Mouse (Mus musculus) forebrain, postnatal 0 days (tissue): ENCODE data around the gene Pdf. TPM values are rescaled to one million over a fixed set of nuclear protein-coding genes. Genes with fewer than 3 reads are reported as not detected.
"Not testable (repeated sequence)": the region's sequence is repeated elsewhere in the genome, so short reads cannot be mapped to it uniquely, and the experiment has no call there.

ENCODE experiments used
- ATAC-seq: fragments of 200-750 bp; cut with Nextera tagmentation; 2 replicates; pipeline ENCODE4 v1.8.0; 2017; ENCODE audit warnings: mild to moderate bottlenecking, moderate library complexity
- DNase-seq: peaks from one replicate; pipeline ENCODE4 v3.0.0-alpha.2; 2015
- H3K27ac ChIP-seq: fragments of 300-500 bp; sonication (generic); 2 replicates; pipeline ENCODE4 v1.5.1; 2014; ENCODE audit warnings: low read depth, mild to moderate bottlenecking, antibody characterized with exemption, low read length, moderate library complexity, mixed read lengths
- H3K27me3 ChIP-seq: fragments of 300-500 bp; sonication (generic); 2 replicates; pipeline ENCODE4 v1.6.1; 2014; ENCODE audit warnings: mild to moderate bottlenecking, low read length, mixed read lengths; ENCODE audit not compliant: insufficient read depth
- H3K36me3 ChIP-seq: fragments of 300-500 bp; sonication (generic); 2 replicates; pipeline ENCODE4 v1.6.1; 2014; ENCODE audit warnings: mild to moderate bottlenecking, moderate library complexity; ENCODE audit not compliant: insufficient read depth
- H3K4me1 ChIP-seq: fragments of 300-500 bp; sonication (generic); 2 replicates; pipeline ENCODE4 v1.6.1; 2014; ENCODE audit warnings: antibody characterized with exemption; ENCODE audit not compliant: insufficient read depth
- H3K4me2 ChIP-seq: fragments of 300-500 bp; sonication (generic); 2 replicates; pipeline ENCODE4 v1.6.1; 2014; ENCODE audit warnings: low read depth, mild to moderate bottlenecking, moderate library complexity
- H3K4me3 ChIP-seq: fragments of 300-500 bp; sonication (generic); 2 replicates; pipeline ENCODE4 v1.5.1; 2014; ENCODE audit warnings: low read depth, low read length, mixed read lengths
- H3K9ac ChIP-seq: fragments of 300-500 bp; sonication (generic); 2 replicates; pipeline ENCODE4 v1.6.1; 2014; ENCODE audit warnings: mild to moderate bottlenecking
- H3K9me3 ChIP-seq: fragments of 300-500 bp; sonication (generic); 2 replicates; pipeline ENCODE4 v1.6.1; 2016; ENCODE audit warnings: low read length
- CTCF ChIP-seq: sonication (generic); IDR thresholded peaks from 2 replicates; pipeline ENCODE4 v1.5.1; 2016; ENCODE audit warnings: antibody characterized with exemption, control low read depth, low read depth
- WGBS: fragments of 180-500 bp; shearing (Covaris S2); extraction: QIAGEN DNeasy Blood & Tissue Kit; methylation state at CpG from one replicate; pipeline ENCODE4 v1.1.7; 2014; 5-methylcytosine and 5-hydroxymethylcytosine counted together
- microRNA-seq, 2 experiments: library from miRNA; unstranded; fragments of <30 nt; microRNA quantifications; one replicate each; pipeline ENCODE4; 2016
- polyA plus RNA-seq: library from polyadenylated mRNA; unstranded; fragments of >200 nt; fragmentation: Nextera tagmentation; extraction: Ambion mirVana; gene quantifications from 2 replicates; pipeline ENCODE4 v1.2.1, GENCODE M21; 2015
- total RNA-seq: library from RNA; depleted of rRNA; stranded (reverse); fragments of >200 nt; gene quantifications from 2 replicates; pipeline ENCODE4 v1.2.3, GENCODE M21; 2014; rRNA removed

The Pdf gene
- total and polyA plus RNA-seq, 2 experiments from 2014 or later: 32.1 to 34.4 TPM

GRCm38 (mm10) chr8:107014915-107015314 is 33.5 kb downstream of the Pdf start:
- H3K4me1 ChIP-seq: no peaks in the 10 kb centered on the region
- H3K27me3 ChIP-seq: no peaks in the 10 kb centered on the region
- no peak overlapping the region for H3K4me3 ChIP-seq
- no peak overlapping the region for H3K27ac ChIP-seq
- H3K36me3 ChIP-seq: 0 out of 2 replicates have a peak, but pooled peaks cover 4% of the 10 kb centered on the region
- no peak overlapping the region for H3K4me2 ChIP-seq
- DNase-seq (no peak), ATAC-seq (no peak)
- no peak for TF ChIP-seq CTCF
- WGBS: 86% methylated on average over 1 of the region's 1 CpGs
- H3K9ac ChIP-seq: no peak overlapping the region
- H3K9me3 ChIP-seq: no peaks in the 10 kb centered on the region

GRCm38 (mm10) chr8:107012666-107013065 is 35.7 kb downstream of the Pdf start:
- no peak for TF ChIP-seq CTCF
- 95% methylated on average over 2 of the region's 2 CpGs for WGBS
- DNase-seq (no peak), ATAC-seq (no peak)
- Histone ChIP-seq H3K4me2 (no peak overlapping the region), H3K4me3 (no peak overlapping the region), H3K27me3 (no peaks in the 10 kb centered on the region), H3K4me1 (no peaks in the 10 kb centered on the region), H3K27ac (no peak overlapping the region), H3K9me3 (no peaks in the 10 kb centered on the region), H3K36me3 (0 out of 2 replicates have a peak, but pooled peaks cover 4% of the 10 kb centered on the region), H3K9ac (no peak overlapping the region)

- 89% methylated on average over 3 of the region's 3 CpGs for WGBS
- H3K36me3 ChIP-seq: 0 out of 2 replicates have a peak, but pooled peaks cover 4% of the 10 kb centered on the region
- H3K9ac ChIP-seq: no peak overlapping the region
- no peak overlapping the region for H3K4me2 ChIP-seq
- no peak overlapping the region for H3K4me3 ChIP-seq
- no peak overlapping the region for H3K27ac ChIP-seq
- H3K9me3 ChIP-seq: no peaks in the 10 kb centered on the region
- H3K4me1 ChIP-seq: no peaks in the 10 kb centered on the region
- DNase-seq (no peak), ATAC-seq (no peak)
- no peaks in the 10 kb centered on the region for H3K27me3 ChIP-seq
- TF ChIP-seq CTCF: no peak
Measured at GRCm38 (mm10) chr8:107007795-107008194, 40.6 kb downstream of the Pdf start.

- H3K4me2 ChIP-seq: no peak overlapping the region
- DNase-seq (peak; percentile 92), ATAC-seq (peak; percentile 90)
- no peaks in the 10 kb centered on the region for H3K36me3 ChIP-seq
- peak; percentile 100 for TF ChIP-seq CTCF
- no peak overlapping the region for H3K27ac ChIP-seq
- WGBS: 32% methylated on average over 5 of the region's 5 CpGs
- no peak overlapping the region for H3K9ac ChIP-seq
- no peaks in the 10 kb centered on the region for H3K4me1 ChIP-seq
- no peaks in the 10 kb centered on the region for H3K27me3 ChIP-seq
- H3K4me3 ChIP-seq: no peak overlapping the region
- H3K9me3 ChIP-seq: no peaks in the 10 kb centered on the region
Measured at GRCm38 (mm10) chr8:107002532-107002931, 45.9 kb downstream of the Pdf start.

GRCm38 (mm10) chr8:106999068-106999467 is 49.3 kb downstream of the Pdf start:
- H3K4me3 ChIP-seq: no peak overlapping the region
- WGBS: 63% methylated on average over 1 of the region's 1 CpGs
- no peaks in the 10 kb centered on the region for H3K27me3 ChIP-seq
- DNase-seq (peak; percentile 37), ATAC-seq (no peak)
- no peaks in the 10 kb centered on the region for H3K36me3 ChIP-seq
- H3K4me1 ChIP-seq: no peaks in the 10 kb centered on the region
- H3K27ac ChIP-seq: no peak overlapping the region
- no peak for TF ChIP-seq CTCF
- H3K9me3 ChIP-seq: no peaks in the 10 kb centered on the region
- H3K9ac ChIP-seq: no peak overlapping the region
- H3K4me2 ChIP-seq: no peak overlapping the region

- H3K4me2 ChIP-seq: no peak overlapping the region
- no peaks in the 10 kb centered on the region for H3K9me3 ChIP-seq
- H3K4me3 ChIP-seq: no peak overlapping the region
- DNase-seq (no peak), ATAC-seq (no peak)
- TF ChIP-seq CTCF: no peak
- H3K36me3 ChIP-seq: no peaks in the 10 kb centered on the region
- 79% methylated on average over 4 of the region's 4 CpGs for WGBS
- H3K27me3 ChIP-seq: no peaks in the 10 kb centered on the region
- H3K27ac ChIP-seq: no peak overlapping the region
- H3K9ac ChIP-seq: no peak overlapping the region
- no peaks in the 10 kb centered on the region for H3K4me1 ChIP-seq
Measured at GRCm38 (mm10) chr8:106997416-106997815, 51.0 kb downstream of the Pdf start.

- ATAC-seq, H3K4me2 ChIP-seq, H3K27me3 ChIP-seq, H3K36me3 ChIP-seq, DNase-seq, H3K27ac ChIP-seq, H3K9ac ChIP-seq, H3K4me3 ChIP-seq, H3K4me1 ChIP-seq, H3K9me3 ChIP-seq: not testable (repeated sequence)
- WGBS: 87% methylated on average over 4 of the region's 4 CpGs
Measured at GRCm38 (mm10) chr8:106996339-106996738, 52.1 kb downstream of the Pdf start.

Small RNA genes within 50 kb of the gene (microRNA-seq; reads per million reads assigned to microRNA genes)
- 2.3 to 3.1 reads per million in 2 experiments for gene Mir7075

Other genes starting within 250 kb of the Pdf start
- 18.1 and 19.7 TPM in 2 replicates for gene Has3, start 178.4 kb downstream of the Pdf start, total RNA-seq
- 0.77 and 0.86 TPM in 2 replicates for gene Has3, start 178.4 kb downstream of the Pdf start, polyA plus RNA-seq
- 22.2 and 23.2 TPM in 2 replicates for gene Utp4, start 155.0 kb downstream of the Pdf start, total RNA-seq
- gene Utp4, start 155.0 kb downstream of the Pdf start, polyA plus RNA-seq: 26.9 and 30.4 TPM in 2 replicates
- 6.1 and 6.9 TPM in 2 replicates for gene Sntb2, start 112.9 kb downstream of the Pdf start, total RNA-seq
- 1.7 and 3.0 TPM in 2 replicates for gene Sntb2, start 112.9 kb downstream of the Pdf start, polyA plus RNA-seq
- 142 and 145 TPM in 2 replicates for gene Vps4a, start 17.4 kb downstream of the Pdf start, total RNA-seq
- gene Vps4a, start 17.4 kb downstream of the Pdf start, polyA plus RNA-seq: 174 TPM in 2 replicates
- 42.2 and 61.3 TPM in 2 replicates for gene Cog8, start 8.1 kb upstream of the Pdf start, total RNA-seq
- 27.8 and 33.2 TPM in 2 replicates for gene Cog8, start 8.1 kb upstream of the Pdf start, polyA plus RNA-seq
- gene Nip7, start 8.3 kb upstream of the Pdf start, total RNA-seq: 40.1 and 64.0 TPM in 2 replicates
- 68.2 and 74.0 TPM in 2 replicates for gene Nip7, start 8.3 kb upstream of the Pdf start, polyA plus RNA-seq
- not detected in 2 replicates for gene Tmed6, start 17.0 kb upstream of the Pdf start, total RNA-seq
- gene Tmed6, start 17.0 kb upstream of the Pdf start, polyA plus RNA-seq: not detected in 2 replicates
- 28.9 and 31.2 TPM in 2 replicates for gene Terf2, start 47.9 kb upstream of the Pdf start, total RNA-seq
- 18.9 and 24.2 TPM in 2 replicates for gene Terf2, start 47.9 kb upstream of the Pdf start, polyA plus RNA-seq
- 105 and 127 TPM in 2 replicates for gene Cyb5b, start 102.0 kb upstream of the Pdf start, total RNA-seq
- gene Cyb5b, start 102.0 kb upstream of the Pdf start, polyA plus RNA-seq: 71.4 and 88.6 TPM in 2 replicates
- gene Nfat5, start 244.9 kb upstream of the Pdf start, total RNA-seq: 13.5 and 22.1 TPM in 2 replicates
- gene Nfat5, start 244.9 kb upstream of the Pdf start, polyA plus RNA-seq: 1.2 and 4.2 TPM in 2 replicates